Mouse (Mus musculus) lung, adult 2 months (tissue): Measurements from ENCODE around the gene Tfb2m. TPM values are rescaled to one million over a fixed set of nuclear protein-coding genes. Genes with fewer than 3 reads are reported as not detected.

ENCODE experiments used
- DNase-seq: peaks from one replicate; pipeline ENCODE4 v3.0.0; 2022
- H3K4me1 ChIP-seq: fragments of 200-500 bp; 2 replicates; pipeline ENCODE4 v1.6.1; 2011; ENCODE audit warnings: low read length; ENCODE audit not compliant: control insufficient read depth, insufficient read depth
- H3K4me3 ChIP-seq: fragments of 200-500 bp; replicated peaks from 2 replicates; pipeline ENCODE3; 2011; ENCODE audit warnings: low read depth, mild to moderate bottlenecking, control low read depth, low read length; ENCODE audit errors: extremely low read depth
- CTCF ChIP-seq: fragments of 200-500 bp; IDR thresholded peaks from 2 replicates; pipeline ENCODE4 v1.5.1; 2011; ENCODE audit warnings: mild to moderate bottlenecking, low read length, control low read depth; ENCODE audit not compliant: insufficient read depth
- POLR2A ChIP-seq: fragments of 200-500 bp; IDR thresholded peaks from 2 replicates; pipeline ENCODE4 v1.6.1; 2011; ENCODE audit warnings: low read depth, mild to moderate bottlenecking, control low read depth, low read length, borderline replicate concordance; ENCODE audit errors: extremely low read depth
- WGBS: fragments of 180-500 bp; shearing (Covaris S2); methylation state at CpG from one replicate; pipeline ENCODE4 v1.1.7; 2018; 5-methylcytosine and 5-hydroxymethylcytosine counted together
- polyA plus RNA-seq: library from polyadenylated mRNA; depleted of rRNA; stranded (reverse); fragments of >200 nt; gene quantifications from 2 replicates; pipeline ENCODE4 v1.2.3, GENCODE M21; 2012

The Tfb2m gene
- polyA plus RNA-seq, 1 experiment: 8.4 TPM

DNA sequence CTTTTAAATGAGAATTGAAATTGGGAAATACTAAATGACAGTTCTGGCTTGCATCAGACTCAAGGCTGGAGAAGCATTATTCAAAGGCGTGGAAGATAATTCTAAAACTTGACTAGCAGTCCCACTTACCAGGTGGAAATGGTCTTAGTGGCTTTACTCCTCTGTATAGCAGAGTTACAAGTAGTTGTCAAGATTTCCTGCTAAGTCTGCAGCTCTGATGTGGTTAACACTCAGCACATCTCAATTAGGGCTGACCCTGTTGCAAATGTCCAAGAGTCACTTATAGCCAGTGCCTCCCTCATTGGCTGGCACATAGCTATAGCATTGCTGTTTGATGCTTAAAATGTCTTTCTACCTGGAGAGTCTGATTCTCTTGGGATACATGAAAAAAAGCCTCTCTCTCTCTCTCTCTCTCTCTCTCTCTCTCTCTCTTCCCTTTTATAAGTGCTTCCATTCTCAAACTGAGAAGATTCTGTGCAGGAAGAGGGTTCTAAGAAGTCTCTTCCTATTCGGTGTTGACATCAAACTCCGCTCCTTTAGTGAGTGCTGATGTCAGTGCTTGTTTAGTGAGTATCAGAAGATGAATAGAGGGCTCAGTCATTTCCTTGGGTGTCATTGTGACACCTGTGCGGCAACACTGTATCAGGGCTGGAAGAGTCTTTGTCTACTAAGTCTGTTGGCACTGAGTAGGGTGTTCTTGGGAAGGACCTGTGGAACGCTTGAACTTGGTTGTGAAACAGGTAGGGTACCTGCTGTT is 3.1 kb upstream of the Tfb2m start:
- no peak for TF ChIP-seq CTCF
- no peak for TF ChIP-seq POLR2A
- 65% methylated on average over 5 of the region's 5 CpGs for WGBS
- DNase-seq: no peak
- H3K4me3 ChIP-seq: no peak overlapping the region
- H3K4me1 ChIP-seq: peaks cover 24% of the 10 kb centered on the region

GRCm38 (mm10) chr1:179548220-179548619 is 2.2 kb upstream of the Tfb2m start:
- H3K4me1 ChIP-seq: peaks cover 18% of the 10 kb centered on the region
- TF ChIP-seq POLR2A: no peak
- TF ChIP-seq CTCF: no peak
- no peak overlapping the region for H3K4me3 ChIP-seq
- 69% methylated on average over 11 of the region's 11 CpGs for WGBS
- no peak for DNase-seq

- H3K4me3 ChIP-seq: peak overlapping the region; percentile 64
- DNase-seq: no peak
Observed at GRCm38 (mm10) chr1:179547176-179547575, 1.1 kb upstream of the Tfb2m start.

GRCm38 (mm10) chr1:179546551-179546917 is 467 bp upstream of the Tfb2m start:
- no peak for DNase-seq
- WGBS: under 1% methylated on average over 44 of the region's 44 CpGs
- peaks cover 12% of the 10 kb centered on the region for H3K4me1 ChIP-seq
- peak overlapping the region; percentile 64 for H3K4me3 ChIP-seq
- TF ChIP-seq CTCF (no peak), POLR2A (0 out of 2 replicates have a peak, but pooled peaks have one; percentile 31)

More at GRCm38 (mm10) chr1:179547176-179547575, 1.1 kb upstream of the Tfb2m start:
- H3K4me1 ChIP-seq: peaks cover 14% of the 10 kb centered on the region
- TF ChIP-seq POLR2A (no peak), CTCF (no peak)
- WGBS: 12% methylated on average over 5 of the region's 5 CpGs

DNA sequence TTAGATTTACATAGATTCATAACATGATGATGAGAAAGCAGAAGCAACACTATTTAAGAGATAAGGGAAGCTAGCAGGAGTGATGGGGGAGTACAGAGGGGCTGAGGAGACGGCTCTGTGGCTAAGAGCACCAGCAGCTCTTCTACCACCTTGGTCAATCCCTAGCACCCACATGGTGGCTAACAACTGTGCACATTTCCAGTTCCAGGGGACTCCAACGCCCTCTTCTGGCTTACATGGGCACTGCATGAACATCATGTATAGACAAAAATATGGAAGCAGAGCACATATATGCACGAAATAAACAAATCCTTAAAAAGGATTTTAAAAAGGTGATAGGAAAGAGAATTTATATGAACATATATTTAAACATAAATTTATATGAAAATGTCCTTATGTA is 4.6 kb downstream of the Tfb2m start:
- TF ChIP-seq CTCF (0 out of 2 replicates have a peak, but pooled peaks have one; percentile 6), POLR2A (no peak)
- 63% methylated on average over 3 of the region's 3 CpGs for WGBS
- Histone ChIP-seq H3K4me3 (no peak overlapping the region), H3K4me1 (peaks cover 3% of the 10 kb centered on the region; the same call in 1 of the 2 replicates)
- no peak for DNase-seq

DNA sequence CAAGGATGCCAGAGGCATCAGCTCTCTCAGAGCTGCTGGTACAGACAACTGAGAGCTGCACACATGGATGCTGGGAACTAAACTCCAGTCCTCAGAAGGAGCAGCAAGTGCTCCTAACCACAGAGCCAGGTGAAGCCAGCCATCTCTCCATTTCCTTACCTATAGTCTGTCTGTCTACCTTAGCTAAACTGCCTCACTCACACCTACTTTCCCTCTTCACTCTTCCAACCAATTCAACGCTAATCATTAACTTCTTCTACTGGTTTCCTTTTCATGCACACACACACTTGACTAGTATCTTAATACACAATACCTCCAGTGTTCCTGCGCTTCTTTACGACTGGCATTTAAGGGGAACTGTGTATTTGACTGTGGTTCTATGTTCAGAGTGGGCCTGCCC is 6.2 kb downstream of the Tfb2m start:
- no peak for DNase-seq
- WGBS: 75% methylated on average over 3 of the region's 3 CpGs
- TF ChIP-seq POLR2A (no peak), CTCF (no peak)
- Histone ChIP-seq H3K4me3 (no peak overlapping the region), H3K4me1 (peaks cover 3% of the 10 kb centered on the region; the same call in 1 of the 2 replicates)

- no peak for DNase-seq
- Histone ChIP-seq H3K4me3 (no peak overlapping the region), H3K4me1 (peaks cover 3% of the 10 kb centered on the region; the same call in 1 of the 2 replicates)
- 88% methylated on average over 3 of the region's 3 CpGs for WGBS
- TF ChIP-seq CTCF (no peak), POLR2A (no peak)
Observed at GRCm38 (mm10) chr1:179539054-179539453, 7.0 kb downstream of the Tfb2m start.

- no peak for DNase-seq
- WGBS: 66% methylated on average over 3 of the region's 3 CpGs
Observed at GRCm38 (mm10) chr1:179519901-179520300, 26.2 kb downstream of the Tfb2m start.

DNA sequence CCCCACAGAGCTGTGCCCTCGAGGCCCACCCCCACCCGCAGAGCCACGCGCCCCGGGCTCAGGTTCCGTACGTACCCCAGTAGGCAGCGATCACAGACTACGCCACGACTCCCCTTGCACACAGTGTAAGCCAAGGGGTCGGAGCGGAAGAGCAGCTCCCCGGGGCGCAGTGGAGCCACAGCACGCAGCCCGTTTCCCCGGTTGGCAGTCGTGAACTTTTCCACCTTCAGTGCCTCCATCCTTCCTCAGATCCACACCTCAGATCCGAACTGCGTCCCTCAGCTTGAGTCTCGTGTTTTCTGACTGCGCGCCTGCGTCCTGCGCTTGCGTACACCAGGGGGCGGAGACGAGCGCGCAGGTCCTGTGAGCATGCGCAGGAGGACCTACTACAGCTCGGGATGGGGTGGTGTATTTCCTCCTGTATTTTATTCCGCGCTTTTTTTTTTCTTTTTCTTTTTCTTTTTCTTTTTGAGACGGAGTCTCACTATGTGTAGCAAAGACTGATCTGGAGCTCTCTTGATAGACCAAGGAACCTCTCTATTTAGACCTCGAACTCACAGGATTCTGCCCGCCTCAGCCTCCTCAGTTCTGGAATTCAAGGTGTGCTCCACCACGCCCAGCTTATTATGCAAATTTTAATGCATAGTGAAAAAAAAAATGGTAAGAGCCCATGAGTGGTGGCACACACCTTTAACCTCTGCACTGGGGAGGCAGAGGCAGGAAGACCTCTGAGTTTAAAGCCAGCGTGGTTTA is 28.2 kb downstream of the Tfb2m start, which contains the start of gene Smyd3:
Smyd3 (minus strand) TSS at position 329 of the 753 bp plus-strand sequence.
- DNase-seq: peak; percentile 76
- WGBS: 6% methylated on average over 39 of the region's 39 CpGs
- Histone ChIP-seq H3K4me3 (peak within 1 kb of the TSS; percentile 77), H3K4me1 (0 out of 2 replicates have a peak, but pooled peaks cover 2% of the 10 kb centered on the region)
- TF ChIP-seq POLR2A: peak; percentile 65; the same call in 1 of the 2 replicates
- peak; percentile 64 for TF ChIP-seq CTCF

More at GRCm38 (mm10) chr1:179519901-179520300, 26.2 kb downstream of the Tfb2m start:
- TF ChIP-seq CTCF: no peak
- TF ChIP-seq POLR2A: no peak
- Histone ChIP-seq H3K4me3 (no peak overlapping the region), H3K4me1 (0 out of 2 replicates have a peak, but pooled peaks cover 2% of the 10 kb centered on the region)
